Mouse (Mus musculus) fat pad, adult 2 months (tissue): ENCODE results near the gene Prr19.

Source experiments
- DNase-seq: peaks from one replicate; pipeline ENCODE4 v3.0.0-alpha.2; 2011; ENCODE audit warnings: low read depth, low spot score; ENCODE audit errors: extremely low read depth

The Prr19 gene

GRCm38 (mm10) chr7:25292107-25292506 lies 9.1 kb upstream of the Prr19 start:
- DNase-seq = no peak

DNA sequence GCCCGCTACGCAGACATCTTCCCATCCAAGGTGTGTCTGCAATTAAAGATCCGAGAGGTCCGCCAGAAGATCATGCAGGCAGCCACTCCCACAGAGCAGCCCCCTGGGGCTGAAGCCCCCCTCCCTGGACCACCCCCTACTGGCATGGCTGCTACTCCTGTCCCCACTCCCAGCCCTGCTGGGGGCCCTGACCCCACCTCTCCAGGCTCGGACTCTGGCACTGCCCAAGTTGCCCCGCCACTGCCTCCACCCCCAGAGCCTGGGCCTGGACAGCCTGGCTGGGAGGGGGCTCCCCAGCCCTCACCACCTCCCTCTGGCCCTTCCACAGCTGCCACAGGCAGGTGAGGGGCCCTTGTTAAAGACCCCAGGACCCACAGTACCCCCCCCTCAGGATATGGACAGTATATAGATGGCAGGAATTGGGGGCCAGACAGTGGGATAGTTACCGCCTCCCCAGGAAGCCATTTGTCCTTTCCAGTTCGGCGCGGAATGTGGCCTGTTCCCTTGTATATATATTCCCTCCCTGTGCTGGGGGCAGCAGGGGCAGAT lies 7.9 kb upstream of the Prr19 start:
- no peak for DNase-seq

DNA sequence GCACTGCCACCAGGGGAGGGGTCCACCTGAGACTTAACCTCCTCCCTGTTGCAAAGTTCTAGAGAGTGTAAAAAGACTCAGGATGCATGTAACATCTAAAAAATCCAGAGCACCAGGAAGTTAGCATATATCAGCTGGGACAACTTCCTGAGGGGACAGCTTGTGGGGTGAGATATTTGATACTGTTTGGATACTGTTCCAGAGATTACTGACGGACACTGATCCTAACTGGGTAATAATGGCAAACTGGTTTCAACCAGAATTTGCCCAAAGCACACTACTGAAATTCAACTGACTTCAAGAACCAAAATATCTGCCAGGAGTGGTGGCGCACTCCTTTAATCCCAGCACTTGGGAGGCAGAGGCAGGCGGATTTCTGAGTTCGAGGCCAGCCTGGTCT lies 6.7 kb upstream of the Prr19 start:
- DNase-seq = no peak

GRCm38 (mm10) chr7:25294960-25295722 lies 6.1 kb upstream of the Prr19 start:
- DNase-seq = no peak

DNA sequence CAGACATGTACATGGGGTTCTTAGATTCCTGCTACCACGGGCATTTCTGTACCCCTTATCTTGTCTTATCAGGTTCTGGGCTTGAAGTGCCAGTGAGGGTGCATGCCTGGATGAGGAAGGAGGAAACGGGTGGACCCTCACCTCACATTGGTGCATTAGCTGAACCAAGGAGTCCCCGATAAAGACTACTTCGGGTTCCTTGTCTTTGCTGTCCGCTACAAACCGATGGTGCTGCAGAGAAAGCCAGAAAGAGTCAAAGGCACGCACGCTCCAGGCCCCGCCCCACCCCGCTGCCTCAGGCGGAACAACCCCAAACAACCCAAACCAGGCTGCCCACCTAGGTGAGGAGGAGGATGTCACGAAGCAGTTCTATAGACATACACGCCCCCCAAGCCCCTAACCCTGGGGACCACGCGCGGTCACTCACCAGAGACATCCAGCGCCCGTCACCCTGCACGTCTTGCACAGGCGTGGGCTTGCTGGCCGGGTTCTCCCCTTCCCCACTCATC lies 4.2 kb upstream of the Prr19 start:
- no peak for DNase-seq

DNA sequence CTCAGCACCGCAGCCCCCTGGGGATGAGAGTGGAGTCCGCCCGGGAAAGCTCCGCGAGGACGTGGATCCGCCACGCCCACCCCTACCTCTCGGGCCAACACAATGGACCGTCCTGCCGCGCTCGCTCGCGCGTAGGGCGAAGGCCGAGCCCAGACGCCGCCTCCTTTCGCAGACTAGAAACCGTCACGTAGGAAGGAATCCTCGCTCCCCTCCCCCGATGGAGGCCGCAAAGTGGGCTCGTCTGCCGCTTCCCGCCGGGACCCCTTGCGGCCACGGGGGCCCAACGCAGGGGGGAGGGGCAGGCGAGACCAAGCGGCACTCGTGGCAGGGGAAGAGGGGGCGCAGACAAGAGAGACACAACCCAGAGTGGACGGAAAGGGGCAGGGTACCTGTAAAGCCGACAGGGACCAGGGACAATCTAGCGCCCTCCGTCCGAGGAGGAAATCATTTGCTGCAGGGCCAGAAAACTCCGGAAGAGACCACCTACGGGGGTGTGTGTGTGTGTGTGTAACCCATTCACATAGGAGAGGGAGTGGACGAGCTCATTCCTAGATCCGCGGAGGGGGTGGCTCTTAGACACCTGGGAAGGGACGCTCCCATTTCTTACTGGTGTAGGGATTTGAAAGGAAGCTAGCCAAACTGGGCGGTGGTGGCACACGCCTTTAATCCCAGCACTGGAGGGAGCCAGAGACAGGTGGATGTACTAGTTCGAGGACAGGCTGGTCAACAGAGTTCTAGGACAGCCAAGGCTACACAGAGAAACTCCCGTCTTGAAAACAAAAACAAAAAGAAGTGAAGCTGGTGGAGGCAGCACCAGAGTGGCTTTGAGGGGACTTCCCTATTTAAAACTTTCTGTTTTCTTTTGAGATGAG lies 3.5 kb upstream of the Prr19 start, which contains the start of gene Pafah1b3:
Pafah1b3 (minus strand) TSS at position 533 of the 872 bp plus-strand sequence.
- peak; percentile 92 for DNase-seq

DNA sequence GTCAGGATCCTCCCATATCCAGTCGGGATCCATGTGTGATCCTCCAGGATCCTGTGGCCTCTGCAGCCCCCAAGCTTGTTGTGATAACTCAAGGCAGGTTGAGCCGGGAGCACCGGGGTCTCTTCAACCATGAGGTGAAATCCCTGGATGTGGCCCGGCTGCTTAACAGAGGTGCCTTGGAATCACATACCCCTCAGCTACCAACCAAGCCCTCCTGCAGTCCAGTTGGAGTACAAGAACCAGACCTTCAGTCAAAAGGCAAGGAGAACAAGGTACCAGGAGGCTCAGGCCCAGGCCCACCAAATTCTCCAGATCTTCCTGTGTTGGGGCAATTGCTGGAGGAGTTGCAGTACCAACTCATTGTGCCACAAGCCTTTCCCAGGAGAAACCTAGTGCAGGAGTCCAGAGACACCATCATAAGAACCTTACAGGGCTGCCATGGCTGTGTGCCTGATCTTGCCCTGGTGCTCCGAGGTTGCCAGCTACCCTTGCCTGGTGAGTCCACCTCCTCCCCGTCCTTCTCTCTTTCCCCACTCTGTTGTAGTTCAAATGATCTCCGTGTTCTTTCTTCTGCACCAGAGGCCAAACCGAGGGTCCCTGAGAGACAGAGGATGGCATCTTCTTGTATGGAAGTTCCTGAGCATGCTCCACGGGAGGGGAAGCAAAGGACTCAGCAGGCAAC lies 1.9 kb downstream of the Prr19 start:
- DNase-seq = no peak

- no peak for DNase-seq
Measured at GRCm38 (mm10) chr7:25303685-25304006, 2.4 kb downstream of the Prr19 start.

GRCm38 (mm10) chr7:25305481-25305880 lies 4.3 kb downstream of the Prr19 start:
- DNase-seq = no peak

DNA sequence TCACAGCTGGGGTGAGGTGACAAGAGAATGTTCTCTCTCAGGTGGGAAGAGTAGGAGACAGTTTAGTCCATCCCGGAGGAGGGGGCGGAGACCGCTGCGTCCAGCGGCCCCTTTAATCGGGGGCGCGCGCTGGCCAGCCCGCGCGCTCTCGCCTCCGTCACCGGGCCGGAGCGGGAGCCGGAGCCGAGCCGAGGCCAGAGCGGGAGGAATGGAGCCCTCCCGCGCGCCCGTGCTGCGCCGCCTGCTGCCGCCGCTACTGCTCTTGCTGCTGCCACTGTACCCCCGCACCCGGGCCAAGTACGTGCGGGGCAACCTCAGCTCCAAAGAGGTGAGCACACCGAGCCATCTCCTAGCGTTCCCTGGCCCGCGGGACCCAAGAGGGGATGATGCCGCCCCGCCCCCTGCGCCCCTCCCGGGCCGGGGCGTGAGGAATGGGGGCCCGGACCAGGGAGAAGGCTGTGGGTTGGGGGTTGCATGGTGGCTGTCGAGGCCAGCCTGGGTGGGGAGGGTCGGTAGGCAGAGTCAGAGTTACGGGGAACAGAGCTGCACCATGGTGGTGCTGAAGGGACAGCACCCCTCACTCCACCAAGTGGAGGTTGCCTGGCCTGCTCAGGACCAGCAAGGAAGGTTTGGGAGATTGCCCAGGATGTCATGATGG lies 4.9 kb downstream of the Prr19 start, which contains the start of gene Tmem145:
Tmem145 (plus strand) TSS at position 151 of the 658 bp plus-strand sequence.
- no peak for DNase-seq

DNA sequence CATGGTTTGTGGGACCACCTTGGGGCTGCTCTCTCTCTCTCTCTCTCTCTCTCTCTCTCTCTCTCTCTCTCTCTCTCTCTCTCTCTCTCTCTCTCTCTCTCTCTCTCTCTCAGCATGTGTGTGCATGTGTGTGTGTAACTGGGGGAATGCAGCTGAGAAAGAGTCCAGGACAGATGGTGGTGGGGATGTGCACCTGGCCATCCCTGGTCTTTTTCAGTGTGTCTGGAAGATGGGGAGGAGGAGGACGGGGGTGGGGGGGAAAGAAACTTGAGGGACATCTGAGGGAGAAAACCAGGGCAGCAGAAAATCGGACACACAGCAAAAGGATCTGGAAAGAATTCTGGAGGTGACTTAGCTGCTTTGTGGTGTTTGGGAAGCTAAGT lies 5.4 kb downstream of the Prr19 start:
- DNase-seq = no peak

DNA sequence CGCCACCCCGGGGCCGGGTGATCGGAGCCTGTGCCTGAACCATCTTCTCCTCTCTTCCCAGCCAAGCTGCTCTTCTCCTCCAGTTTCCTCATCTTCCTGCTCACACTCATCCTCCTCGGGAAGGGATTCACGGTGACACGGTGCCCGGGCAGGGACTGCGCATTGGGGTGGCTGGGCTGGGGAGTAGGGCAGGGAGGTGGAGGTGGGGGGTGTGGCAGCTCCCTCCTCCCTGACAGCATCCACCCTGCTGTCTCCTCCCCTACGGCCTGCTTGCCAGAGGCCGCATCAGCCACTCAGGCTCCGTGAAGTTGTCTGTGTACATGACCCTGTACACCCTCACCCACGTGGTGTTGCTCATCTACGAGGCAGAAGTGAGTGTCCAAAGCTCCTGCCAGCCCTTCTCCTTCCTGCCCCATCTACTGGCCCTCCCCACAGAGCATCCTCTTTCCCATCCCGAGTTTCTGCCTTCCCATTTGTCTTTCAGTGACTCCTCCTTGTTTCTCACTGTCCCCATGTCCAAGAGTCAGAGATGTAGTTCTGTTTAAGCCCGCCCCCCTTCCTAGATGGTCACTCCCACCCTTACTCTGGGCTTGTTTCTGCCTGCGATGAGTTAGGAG lies 7.6 kb downstream of the Prr19 start:
- DNase-seq = no peak

DNA sequence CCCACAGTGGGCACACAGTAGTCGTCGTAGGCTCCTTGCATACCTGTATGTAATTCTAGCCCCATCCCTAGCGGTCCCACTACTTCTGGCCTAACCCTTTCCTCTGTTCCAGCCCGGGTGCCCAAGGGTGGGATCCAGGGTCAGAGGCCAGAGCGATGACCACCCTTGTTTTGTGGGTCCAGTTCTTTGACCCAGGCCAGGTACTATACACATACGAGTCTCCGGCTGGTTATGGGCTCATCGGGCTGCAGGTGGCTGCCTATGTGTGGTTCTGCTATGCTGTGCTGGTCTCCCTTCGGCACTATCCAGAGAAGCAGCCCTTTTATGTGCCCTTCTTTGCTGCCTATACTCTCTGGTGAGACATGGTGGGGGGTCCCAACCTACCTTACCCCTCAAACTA lies 8.2 kb downstream of the Prr19 start:
- no peak for DNase-seq

GRCm38 (mm10) chr7:25311193-25311592 lies 10.0 kb downstream of the Prr19 start:
- no peak for DNase-seq

DNA sequence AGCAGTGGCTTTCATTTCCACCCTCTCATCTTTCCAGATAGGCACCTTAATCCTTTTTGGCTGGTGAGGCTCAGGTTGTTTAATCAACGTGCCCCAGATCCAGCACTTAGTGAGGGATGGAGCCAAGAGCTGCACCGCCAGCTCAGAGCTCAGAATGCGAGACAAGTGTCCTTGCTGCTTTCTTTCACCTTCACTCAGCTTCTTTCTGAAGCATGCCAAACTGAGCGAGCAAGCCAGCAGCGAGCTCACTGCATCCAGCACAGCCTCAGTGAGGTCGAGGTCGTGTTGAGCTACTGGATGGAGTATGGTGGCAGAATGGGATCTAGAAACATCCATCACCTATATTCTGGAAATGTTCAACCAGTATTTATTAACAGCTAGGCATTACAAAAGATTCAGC lies 12.1 kb downstream of the Prr19 start:
- no peak for DNase-seq

DNA sequence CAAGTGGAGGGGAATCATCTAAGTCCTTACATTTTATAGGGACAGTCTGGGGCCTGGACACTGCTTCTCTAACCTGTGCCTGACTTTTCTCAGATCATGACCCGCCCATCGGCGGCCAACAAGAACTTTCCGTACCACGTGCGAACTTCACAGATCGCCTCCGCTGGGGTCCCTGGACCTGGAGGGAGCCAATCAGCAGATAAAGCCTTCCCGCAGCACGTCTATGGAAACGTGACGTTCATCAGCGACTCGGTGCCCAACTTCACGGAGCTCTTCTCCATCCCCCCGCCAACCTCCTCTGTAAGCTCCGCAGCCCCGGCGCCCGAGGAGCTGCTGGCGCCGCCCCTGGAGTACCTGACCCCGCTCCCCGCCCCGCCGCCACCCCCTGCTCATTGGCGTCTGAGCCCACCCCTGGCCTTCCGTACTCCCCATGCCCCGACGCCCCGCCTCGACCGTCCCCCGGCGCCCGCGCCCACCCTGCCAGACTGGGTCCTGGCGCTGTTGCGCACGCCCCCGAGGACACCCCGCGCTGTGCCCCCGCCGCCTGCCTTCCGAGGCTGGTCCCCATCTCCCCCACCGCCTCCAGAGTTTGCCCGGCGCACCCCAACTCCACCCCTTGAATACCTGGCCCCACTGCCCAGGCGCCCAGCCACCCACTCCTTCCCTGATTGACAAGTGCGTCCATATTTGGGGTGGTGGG lies 13.5 kb downstream of the Prr19 start:
- DNase-seq = no peak

- DNase-seq = no peak
Measured at GRCm38 (mm10) chr7:25315306-25316041, 14.3 kb downstream of the Prr19 start.

DNA sequence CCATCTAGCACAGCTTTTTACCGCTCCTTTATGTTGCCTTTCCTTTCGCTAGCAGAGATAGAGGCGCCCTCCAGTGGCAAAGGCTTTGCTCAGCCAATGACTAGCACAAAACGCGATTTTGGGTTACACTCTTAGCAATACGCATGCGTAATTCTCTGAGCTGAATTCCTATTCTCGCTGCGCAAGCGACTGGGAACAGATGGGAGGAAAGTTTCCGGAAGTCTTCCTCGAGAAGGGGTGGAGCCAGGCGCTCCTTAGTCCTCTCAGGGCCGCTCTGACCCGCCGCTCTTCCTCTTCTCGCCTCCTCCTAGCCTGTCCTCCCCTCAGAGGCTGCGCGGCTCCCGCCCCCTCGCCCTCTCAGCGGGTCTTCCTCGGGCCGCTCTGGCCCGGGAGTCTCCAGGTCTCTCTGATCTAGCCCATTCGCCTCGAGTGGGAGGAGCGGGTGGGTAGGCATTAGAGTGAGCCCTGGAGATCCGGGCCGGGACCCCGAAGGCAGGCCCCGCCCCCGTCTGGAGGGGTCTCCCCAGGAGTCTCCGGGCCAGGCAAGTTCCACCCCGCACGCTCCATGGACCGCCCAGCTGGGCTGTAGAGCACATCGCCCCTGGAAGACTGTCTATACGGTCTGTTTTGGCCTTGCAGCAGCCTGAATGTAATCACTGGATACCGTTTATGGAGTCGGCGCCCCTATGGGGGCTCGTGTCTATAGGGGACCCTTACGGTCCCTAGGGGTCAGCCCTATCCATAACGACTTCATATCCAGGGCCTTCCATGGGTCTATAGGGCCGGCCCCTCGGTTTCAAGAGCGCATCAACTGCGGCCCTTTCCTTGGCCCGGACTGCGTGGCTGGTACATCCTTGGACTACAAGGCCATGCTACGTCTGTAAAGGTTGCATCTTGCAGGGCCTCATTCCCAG lies 15.6 kb downstream of the Prr19 start, which contains the start of gene Megf8:
Megf8 (plus strand) TSS at position 633 of the 914 bp plus-strand sequence.
- DNase-seq = peak; percentile 91
